Mouse (Mus musculus) spleen, adult 10 weeks (tissue): ENCODE data around the gene Zfp763. TPM values are rescaled to one million over a fixed set of nuclear protein-coding genes. Genes with fewer than 3 reads are reported as not detected.

Experiments used
- polyA plus RNA-seq: library from polyadenylated mRNA; stranded (reverse); fragments of 350-450 nt; fragmentation: Illumina TruSeq; extraction: RNeasy Lipid Tissue Mini Kit (QIAGEN cat#74804); gene quantifications from one replicate; pipeline ENCODE4 v1.2.3, GENCODE M21; 2015; ENCODE audit warnings: low replicate concordance; ENCODE audit not compliant: insufficient read depth

Gene Zfp763
- polyA plus RNA-seq = 7.5 TPM

DNA sequence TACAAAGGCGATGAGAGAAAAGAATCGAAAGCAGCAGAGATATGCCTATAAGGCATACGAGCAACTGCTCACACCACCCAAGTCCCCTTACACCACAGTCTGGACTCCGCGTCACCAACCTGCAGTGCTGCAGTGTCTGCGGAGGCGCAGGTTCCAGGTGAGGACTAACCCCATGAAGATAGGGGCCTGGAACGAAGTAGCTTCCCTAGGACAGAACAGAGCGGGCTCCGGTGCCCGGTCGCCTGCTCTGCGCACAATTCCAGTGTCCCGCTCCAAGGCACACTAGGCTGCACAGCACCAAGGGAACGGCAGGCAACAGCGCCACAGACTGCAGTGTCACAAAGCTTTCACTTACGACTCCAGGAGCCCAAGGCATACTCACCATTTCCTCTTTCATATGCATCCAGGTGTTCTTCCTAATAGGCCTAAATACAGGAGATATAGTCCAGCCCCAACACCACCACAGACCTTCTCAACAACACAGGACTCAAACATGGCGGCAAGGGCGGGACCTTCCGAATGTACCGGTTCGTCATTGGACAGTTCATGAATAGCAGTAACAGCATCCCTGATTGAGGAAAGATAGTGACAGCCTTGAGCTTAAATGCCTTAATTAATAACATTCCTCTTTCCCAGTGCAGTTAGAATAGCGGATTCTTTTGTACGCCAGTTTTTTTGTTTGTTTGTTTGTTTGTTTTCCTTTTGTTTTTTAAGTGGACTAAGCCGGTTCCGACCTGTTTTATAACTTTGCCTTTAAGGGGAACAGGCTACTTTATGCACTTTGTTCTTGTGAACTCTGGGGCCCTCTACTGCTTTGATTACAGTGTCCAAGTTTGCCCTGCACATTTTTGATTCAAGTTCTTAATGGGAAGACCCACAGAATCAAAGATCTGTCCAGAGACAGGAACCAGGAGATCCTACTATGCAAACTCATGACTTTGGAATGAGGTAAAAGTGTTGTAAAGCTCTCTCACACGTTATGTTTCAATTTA, at the start of gene Zfp763:
TSS of gene Zfp763 (minus strand) at position 503 of the 992 bp plus-strand sequence.

DNA sequence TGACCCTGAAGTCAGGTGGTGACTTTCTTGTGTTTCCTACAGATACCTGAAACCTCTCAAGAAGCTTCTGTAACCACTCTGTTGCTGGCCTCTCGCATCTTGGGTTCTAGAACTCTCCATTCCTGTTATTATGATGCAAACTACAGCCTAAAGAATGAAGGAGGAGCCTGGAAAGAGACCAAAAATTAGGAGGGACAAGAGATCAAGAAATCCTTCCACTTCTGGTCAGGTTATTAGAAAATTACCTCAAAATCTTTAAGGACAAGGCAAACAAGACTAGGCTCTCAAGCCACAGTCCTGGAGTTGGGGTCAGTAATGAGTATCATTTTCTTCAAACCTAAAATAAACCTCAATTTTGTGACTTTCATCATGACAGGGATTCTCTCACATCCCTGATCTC, 34.8 kb upstream of the Zfp763 start, which contains the start of gene 4921501E09Rik:
TSS of gene 4921501E09Rik (minus strand) at position 101 of the 400 bp plus-strand sequence.

DNA sequence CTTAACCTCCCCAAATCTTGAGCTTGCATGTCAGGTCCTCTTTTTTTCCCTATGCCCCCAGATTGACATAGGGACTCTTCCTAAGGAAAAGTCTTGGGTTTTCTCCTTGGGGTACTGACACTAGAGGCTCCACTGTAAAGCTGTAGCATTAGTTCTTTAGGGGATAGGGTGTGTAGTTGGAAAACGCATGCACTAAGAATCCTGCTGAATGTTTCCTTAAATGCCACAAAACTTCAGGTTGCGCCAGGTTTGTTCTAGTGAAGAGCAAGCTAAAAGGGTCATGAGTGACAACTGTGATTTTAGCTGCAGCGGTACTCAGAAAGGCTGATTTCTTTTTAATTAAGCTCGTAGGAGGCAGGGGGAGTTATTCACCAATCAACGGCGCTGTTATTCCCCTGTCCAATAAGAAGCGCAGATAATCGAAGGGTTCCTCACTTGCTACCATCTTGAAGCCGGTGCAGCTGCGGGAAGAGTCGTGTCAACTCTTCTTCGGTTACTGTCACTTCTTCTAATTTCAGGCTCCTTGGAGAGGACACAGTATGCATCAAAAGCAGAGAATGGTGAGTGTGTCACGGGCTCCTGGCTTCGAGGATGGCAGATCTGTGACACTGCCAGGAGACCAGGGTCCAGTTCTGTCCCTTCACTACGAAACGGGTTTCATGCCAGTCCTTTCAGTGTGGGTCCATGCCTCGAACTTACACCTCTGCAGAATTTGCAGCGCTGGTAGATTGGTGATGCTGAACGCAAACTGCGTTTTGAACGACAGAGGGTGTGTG, 40.3 kb downstream of the Zfp763 start, which contains the start of gene Zfp952:
TSS of gene Zfp952 (plus strand) at position 431 of the 776 bp plus-strand sequence.

Other genes with a start within 250 kb of the Zfp763 start
- 82.0 TPM for gene Zfp871, start 245.1 kb downstream of the Zfp763 start, polyA plus RNA-seq
- gene Zfp811, start 223.5 kb downstream of the Zfp763 start, polyA plus RNA-seq = 1.0 TPM
- 11.3 TPM for gene Zfp799, start 203.1 kb downstream of the Zfp763 start, polyA plus RNA-seq
- 13.0 TPM for gene Zfp870, start 141.8 kb downstream of the Zfp763 start, polyA plus RNA-seq
- gene Cyp4f14, start 116.1 kb downstream of the Zfp763 start, polyA plus RNA-seq = not detected
- gene Cyp4f13, start 86.0 kb downstream of the Zfp763 start, polyA plus RNA-seq = 40.5 TPM
- gene Zfp472, start 67.6 kb downstream of the Zfp763 start, polyA plus RNA-seq = 28.0 TPM
- 36.4 TPM for gene Zfp952, start 40.3 kb downstream of the Zfp763 start, polyA plus RNA-seq
- gene 4921501E09Rik, start 34.7 kb upstream of the Zfp763 start, polyA plus RNA-seq = not detected
- 8.2 TPM for gene Zfp563, start 55.9 kb upstream of the Zfp763 start, polyA plus RNA-seq
- gene Morc2b, start 106.3 kb upstream of the Zfp763 start, polyA plus RNA-seq = not detected
- gene Olfr55, start 135.0 kb upstream of the Zfp763 start, polyA plus RNA-seq = not detected
- not detected for gene Olfr239, start 157.9 kb upstream of the Zfp763 start, polyA plus RNA-seq
- not detected for gene Olfr1564, start 188.3 kb upstream of the Zfp763 start, polyA plus RNA-seq
- 15.8 TPM for gene Zfp955a, start 221.7 kb upstream of the Zfp763 start, polyA plus RNA-seq
- not detected for gene Olfr63, start 231.3 kb upstream of the Zfp763 start, polyA plus RNA-seq